Mouse (Mus musculus): ENCODE measurements around the gene Hsfy2.

Hsfy2 gene

DNA sequence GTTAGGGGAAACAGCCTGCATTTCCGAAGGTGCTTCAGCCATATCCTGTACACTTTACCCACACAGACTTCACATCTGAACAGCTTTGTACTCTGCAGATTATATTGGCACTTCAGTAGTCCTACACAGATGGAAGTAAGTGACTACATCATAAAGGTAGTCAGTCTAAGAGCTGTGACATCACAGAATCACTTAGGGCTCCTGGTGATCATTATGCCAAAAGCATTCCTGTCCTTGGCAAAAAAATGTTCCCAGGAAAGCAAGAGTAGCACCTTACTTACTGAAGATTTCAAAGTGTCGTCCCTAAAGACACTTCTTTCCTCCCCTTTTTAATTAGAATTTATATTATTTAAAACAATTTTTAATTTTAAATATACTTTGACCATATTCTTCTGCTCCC is at the start of gene Hsfy2:
TSS of gene Hsfy2 (minus strand) at position 101 of the 400 bp plus-strand sequence.
- ChIA-PET POLR2A (no interaction called here), CTCF (no interaction called here)

DNA sequence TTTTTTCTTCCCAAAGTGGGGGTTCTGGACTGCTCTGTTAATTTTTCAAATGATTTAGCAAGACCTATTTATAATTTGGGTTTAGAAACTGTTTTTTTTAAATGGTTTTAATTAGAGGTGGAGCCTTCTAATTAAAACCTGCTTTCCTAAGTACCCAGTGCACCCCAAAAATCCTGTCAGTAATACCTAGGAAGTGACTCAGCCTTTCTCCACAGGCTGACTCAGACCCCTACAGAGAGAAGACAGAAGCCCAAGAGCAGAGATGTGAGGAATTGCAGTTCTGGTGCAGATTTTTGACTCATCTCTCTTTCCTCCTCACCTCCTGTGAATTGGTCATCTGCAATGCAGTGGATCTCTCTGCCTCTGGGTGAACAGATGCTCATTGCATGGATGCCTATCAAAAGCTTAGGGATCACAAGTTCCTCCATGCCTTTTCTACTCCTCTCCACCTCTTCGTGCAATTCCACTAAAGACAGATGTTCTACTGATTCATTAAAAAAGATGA is 47.9 kb upstream of the Hsfy2 start:
- ChIA-PET CTCF (no interaction called here), POLR2A (interaction anchor here in 1 of 4 experiments (1.0 kb wide), 1 partner anchor 12 kb away, joined by 3 read pairs; no protein-coding TSS in a partner anchor)

DNA sequence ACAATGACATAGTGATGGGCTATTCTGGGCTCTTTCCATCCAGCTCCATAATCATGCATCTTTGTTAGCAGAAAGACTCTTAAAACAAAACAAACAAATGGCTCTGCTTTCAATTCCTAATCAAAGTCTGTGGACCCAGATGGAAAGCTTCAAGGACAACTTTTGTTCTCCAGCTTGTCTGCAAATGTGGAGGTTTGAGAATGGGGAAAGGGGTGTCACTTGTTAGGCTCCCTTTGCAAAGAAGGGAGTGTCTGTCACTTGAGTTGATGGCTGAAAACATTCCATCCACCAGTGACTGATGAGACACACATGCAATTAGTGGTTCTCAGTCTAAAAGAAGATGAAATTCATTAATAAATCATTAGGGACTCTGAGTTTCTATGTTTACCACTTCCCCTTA is 47.3 kb upstream of the Hsfy2 start:
- POLR2A ChIA-PET: interaction anchor here in 2 of 4 experiments (0.6 to 1.0 kb wide), 2 partner anchors 13 to 288 kb away, joined by 3 read pairs; no protein-coding TSS in a partner anchor
- CTCF ChIA-PET: no interaction called here

DNA sequence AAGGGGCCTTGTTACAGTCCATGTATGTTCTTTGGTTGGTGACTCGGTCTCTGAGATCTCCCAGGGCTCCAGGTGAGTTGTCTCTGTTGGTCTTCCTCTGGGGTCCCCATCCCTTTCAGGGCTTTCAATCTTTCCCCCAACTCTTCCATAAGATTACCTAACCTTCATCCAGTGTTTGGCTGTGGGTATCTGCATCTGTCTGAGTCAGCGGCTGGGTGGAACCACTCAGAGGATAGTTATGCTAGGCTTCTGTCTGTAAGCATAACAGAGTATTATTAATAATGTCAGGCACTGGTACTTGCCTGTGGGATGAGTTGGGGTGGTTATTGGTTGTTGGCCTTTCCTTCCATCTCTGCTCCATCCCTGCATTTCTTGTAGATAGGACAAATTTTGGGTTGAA is 44.0 kb upstream of the Hsfy2 start:
- ChIA-PET CTCF (no interaction called here), POLR2A (no interaction called here)

DNA sequence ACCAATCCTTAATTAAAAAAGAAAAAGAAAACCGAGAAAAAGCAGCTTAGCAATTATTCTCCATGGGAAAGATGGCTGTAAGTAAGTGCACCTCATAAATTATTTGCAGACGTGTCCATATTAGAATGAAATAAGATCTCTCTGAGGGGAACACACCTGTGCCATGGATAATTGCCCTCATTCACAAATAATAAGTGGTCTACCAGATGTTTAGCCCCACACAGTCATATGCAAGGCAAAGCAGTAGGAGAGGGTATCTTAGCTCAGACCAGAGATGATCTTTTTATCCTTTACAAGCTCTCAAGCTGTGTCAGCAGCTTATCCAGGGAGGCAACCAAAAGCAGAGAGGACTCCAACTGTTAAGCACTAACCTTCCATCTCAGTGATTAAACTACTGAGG is 38.0 kb upstream of the Hsfy2 start:
- CTCF ChIA-PET: no interaction called here

DNA sequence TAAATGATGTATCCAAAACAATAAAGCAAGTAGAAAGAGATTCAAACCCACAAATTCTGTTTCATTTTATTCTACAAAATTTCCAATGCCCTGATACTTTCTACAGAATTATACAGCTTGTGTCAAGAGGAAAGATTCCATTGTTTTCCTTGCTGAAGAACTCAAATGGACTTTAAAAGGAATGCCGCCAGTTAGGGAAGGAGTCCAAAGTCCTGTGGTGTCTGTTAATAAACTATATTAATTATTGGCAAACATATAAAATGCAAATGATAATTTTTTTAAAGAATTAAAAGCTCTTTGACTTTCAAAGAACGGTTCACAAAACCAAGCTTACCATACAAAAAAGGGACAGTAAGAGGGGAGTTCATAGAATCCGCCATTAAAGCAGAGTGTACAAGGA is 37.4 kb upstream of the Hsfy2 start:
- CTCF ChIA-PET: interaction anchor here in 1 of 4 experiments (0.6 kb wide), 1 partner anchor 365 kb away, joined by 3 read pairs; no protein-coding TSS in a partner anchor
- POLR2A ChIA-PET: no interaction called here

More for the DNA sequence above, 38.0 kb upstream of the Hsfy2 start:
- POLR2A ChIA-PET: no interaction called here

DNA sequence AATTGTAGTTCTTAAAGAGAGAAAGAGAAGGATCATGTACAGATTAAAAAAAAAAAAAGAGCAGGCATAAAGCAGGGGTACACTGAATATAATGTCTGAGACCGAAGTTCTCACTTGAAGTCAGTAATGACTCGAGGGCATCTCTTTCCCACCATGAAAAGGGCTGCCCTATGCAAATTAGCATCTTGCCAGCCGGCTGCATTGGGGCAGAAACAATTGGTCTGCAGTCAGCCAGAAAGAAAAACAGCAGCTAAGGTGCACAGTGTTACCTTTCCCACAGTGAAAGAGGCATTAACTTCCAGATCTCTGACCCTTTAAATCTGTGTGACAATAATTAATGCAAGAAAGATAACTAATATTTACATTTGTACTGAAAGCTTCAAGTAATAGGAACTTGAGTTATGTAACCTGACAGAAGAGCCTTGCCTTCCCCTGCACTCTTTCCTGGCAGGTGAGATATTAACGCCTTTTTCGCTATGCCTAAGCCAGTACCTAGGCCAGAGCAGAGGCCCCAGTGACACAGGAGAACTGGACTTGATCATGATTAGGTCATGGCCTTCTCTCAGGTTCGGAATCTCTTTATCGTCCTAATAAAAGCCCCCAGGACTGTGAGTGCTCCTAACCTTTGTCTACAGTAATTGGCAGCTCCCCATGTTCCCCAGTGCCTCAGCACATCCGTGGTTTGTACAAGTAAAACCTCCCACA is 34.2 kb upstream of the Hsfy2 start:
- ChIA-PET POLR2A (no interaction called here), CTCF (no interaction called here)

DNA sequence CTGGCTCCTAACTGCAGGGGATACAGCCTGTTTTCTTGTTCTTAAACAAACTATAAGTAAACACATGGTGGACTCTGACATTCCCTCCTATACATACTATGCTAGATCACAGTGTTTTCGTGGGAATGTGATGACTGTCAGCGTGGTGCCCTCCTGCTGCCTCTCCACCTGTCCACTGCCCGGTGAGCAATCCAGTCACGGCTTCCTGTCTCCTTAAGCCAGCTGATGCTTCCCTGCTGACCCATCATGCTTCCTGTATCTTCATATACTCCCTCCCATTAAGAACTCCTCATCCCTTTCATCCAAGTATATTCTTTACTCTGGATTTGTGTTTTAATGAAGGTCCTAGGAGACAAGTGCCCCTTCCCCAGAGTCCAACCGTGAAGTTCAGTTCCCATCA is 33.3 kb upstream of the Hsfy2 start:
- ChIA-PET POLR2A (no interaction called here), CTCF (no interaction called here)

DNA sequence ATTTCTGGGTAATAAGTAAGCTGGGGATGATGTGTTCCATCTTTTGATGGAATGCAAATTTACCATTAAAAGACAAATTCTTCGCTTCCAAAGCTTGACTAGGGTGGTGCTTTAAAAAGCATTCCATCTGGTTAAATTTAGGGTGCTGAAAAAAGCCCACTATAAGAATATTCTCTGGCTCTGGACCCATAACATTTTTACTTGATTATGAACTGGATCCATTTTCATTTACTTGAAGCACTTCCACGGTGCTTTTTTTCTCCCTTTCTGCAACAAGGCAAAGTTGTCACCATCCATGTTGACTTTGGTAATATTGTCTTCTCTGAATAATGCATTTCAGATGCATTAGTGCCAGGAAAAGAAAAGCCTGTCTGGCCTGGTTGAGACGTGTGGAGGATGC is 27.4 kb upstream of the Hsfy2 start:
- ChIA-PET POLR2A (no interaction called here), CTCF (no interaction called here)

DNA sequence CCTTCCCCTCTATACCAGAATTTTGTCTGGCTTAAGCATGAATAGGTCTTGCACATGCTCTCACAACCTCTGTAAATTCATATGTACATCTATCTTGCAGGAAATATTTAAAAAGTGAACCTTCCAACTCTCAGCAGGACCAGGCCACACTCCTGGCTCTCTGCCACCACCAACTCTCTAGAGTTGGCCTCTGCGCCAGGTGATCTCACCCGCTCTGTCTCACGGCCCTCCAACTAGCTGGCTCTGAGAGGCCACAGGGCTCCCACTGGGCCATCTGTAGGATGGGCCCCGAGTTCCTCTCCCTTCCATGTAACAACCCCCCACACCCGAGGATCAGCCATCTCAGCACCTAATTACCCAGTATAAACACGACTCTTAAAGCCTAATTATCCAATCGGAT is 10.4 kb downstream of the Hsfy2 start:
- POLR2A ChIA-PET: no interaction called here

DNA sequence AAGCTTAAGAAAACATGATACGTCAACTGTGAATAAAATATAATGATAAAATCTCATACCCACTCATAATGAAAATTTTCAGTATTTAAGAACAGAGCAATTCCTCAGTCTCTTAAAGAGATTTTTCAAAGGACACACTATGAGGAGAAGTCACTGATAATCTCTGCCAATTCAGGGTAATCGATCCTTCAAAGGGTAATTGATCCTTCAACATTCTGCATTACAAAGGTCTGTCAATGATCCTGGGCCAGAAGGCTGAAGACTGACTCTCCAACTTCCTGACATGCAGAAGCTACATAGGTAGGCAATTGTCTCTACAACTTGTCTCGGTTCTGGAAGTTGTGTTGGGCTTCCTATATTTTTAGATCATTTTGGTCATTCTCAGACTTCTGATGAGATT is 12.9 kb downstream of the Hsfy2 start:
- ChIA-PET CTCF (no interaction called here), POLR2A (no interaction called here)

More for the DNA sequence above, 10.4 kb downstream of the Hsfy2 start:
- CTCF ChIA-PET: no interaction called here

DNA sequence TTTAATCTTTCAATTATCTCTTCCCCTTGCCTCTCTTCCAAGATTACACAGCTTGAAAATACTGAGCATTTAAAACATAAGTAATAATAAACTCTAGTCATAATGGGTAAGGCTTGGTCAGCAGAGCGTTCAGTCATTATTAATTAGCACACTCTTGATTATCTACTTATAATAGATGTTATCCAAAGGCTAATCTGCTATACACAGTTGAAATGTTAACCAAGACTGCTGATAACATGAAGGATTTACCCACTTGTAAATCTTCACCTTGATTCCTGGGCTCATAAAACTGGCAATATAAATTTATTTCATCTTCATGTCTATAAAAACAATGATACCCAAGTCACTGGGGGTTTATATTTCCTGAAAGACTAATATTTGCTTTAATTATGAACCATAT is 24.9 kb downstream of the Hsfy2 start:
- ChIA-PET POLR2A (no interaction called here), CTCF (no interaction called here)
